Mouse (Mus musculus) midbrain, embryonic 16.5 days (tissue): ENCODE results near the gene Cntnap1. TPM values are rescaled to one million over a fixed set of nuclear protein-coding genes. Genes with fewer than 3 reads are reported as not detected.

Experiments
- ATAC-seq: fragments of 200-750 bp; cut with Nextera tagmentation; 2 replicates; pipeline ENCODE4 v1.8.0; 2017; ENCODE audit warnings: moderate TSS enrichment
- H3K27ac ChIP-seq: fragments of 300-500 bp; sonication (generic); 2 replicates; pipeline ENCODE4 v1.5.1; 2014; ENCODE audit warnings: mild to moderate bottlenecking, low read length, mixed read lengths
- H3K27me3 ChIP-seq: fragments of 300-500 bp; sonication (generic); 2 replicates; pipeline ENCODE4 v1.6.1; 2014; ENCODE audit warnings: low read depth, low read length, mixed read lengths; ENCODE audit not compliant: control insufficient read depth, insufficient read depth
- H3K36me3 ChIP-seq: fragments of 300-500 bp; sonication (generic); 2 replicates; pipeline ENCODE4 v1.6.1; 2014; ENCODE audit warnings: mild to moderate bottlenecking, low read length, moderate library complexity, mixed read lengths; ENCODE audit not compliant: control insufficient read depth, insufficient read depth
- H3K4me1 ChIP-seq: fragments of 300-500 bp; sonication (generic); 2 replicates; pipeline ENCODE4 v1.6.1; 2014; ENCODE audit warnings: mild to moderate bottlenecking, low read length, mixed read lengths; ENCODE audit not compliant: control insufficient read depth, insufficient read depth
- H3K4me2 ChIP-seq: fragments of 300-500 bp; sonication (generic); 2 replicates; pipeline ENCODE4 v1.6.1; 2014; ENCODE audit warnings: mild to moderate bottlenecking, low read length, mixed read lengths
- H3K4me3 ChIP-seq: fragments of 300-500 bp; sonication (generic); 2 replicates; pipeline ENCODE4 v1.5.1; 2014; ENCODE audit warnings: low read depth, mild to moderate bottlenecking, low read length, moderate library complexity, mixed read lengths
- H3K9ac ChIP-seq: fragments of 300-500 bp; sonication (generic); 2 replicates; pipeline ENCODE4 v1.6.1; 2014; ENCODE audit warnings: low read depth, low read length, mixed read lengths
- H3K9me3 ChIP-seq: fragments of 300-500 bp; sonication (generic); replicated peaks from 2 replicates; pipeline ENCODE4 v1.6.1; 2014; ENCODE audit warnings: mild to moderate bottlenecking, low read length, mixed read lengths; ENCODE audit not compliant: control insufficient read depth, poor library complexity, severe bottlenecking
- WGBS: fragments of 180-500 bp; shearing (Covaris S2); extraction: QIAGEN DNeasy Blood & Tissue Kit; methylation state at CpG from one replicate; pipeline ENCODE4 v1.1.7; 2014; 5-methylcytosine and 5-hydroxymethylcytosine counted together
- polyA plus RNA-seq: library from polyadenylated mRNA; unstranded; fragments of >200 nt; fragmentation: Nextera tagmentation; extraction: Ambion mirVana; gene quantifications from 2 replicates; pipeline ENCODE4 v1.2.1, GENCODE M21; 2015

Gene Cntnap1
- polyA plus RNA-seq, 1 experiment from 2014 or later: 4.7 TPM

GRCm38 (mm10) chr11:101131701-101132100, 38.6 kb upstream of the Cntnap1 start:
- H3K27ac ChIP-seq: no peak overlapping the region
- H3K9ac ChIP-seq: no peak overlapping the region
- H3K9me3 ChIP-seq: no peaks in the 10 kb centered on the region
- no peak overlapping the region for H3K4me3 ChIP-seq
- no peak overlapping the region for H3K4me2 ChIP-seq
- H3K4me1 ChIP-seq: no peaks in the 10 kb centered on the region
- 92% methylated on average over 6 of the region's 6 CpGs for WGBS
- H3K36me3 ChIP-seq: peaks cover 4% of the 10 kb centered on the region
- no peaks in the 10 kb centered on the region for H3K27me3 ChIP-seq
- no peak for ATAC-seq

- Histone ChIP-seq H3K9me3 (no peaks in the 10 kb centered on the region), H3K27me3 (no peaks in the 10 kb centered on the region), H3K36me3 (no peaks in the 10 kb centered on the region), H3K27ac (no peak overlapping the region), H3K4me1 (no peaks in the 10 kb centered on the region), H3K4me2 (no peak overlapping the region), H3K4me3 (no peak overlapping the region), H3K9ac (no peak overlapping the region)
- no peak for ATAC-seq
- 81% methylated on average over 12 of the region's 12 CpGs for WGBS
Observed at GRCm38 (mm10) chr11:101133037-101133436, 37.3 kb upstream of the Cntnap1 start.

GRCm38 (mm10) chr11:101134217-101134865, 36.0 kb upstream of the Cntnap1 start:
- Histone ChIP-seq H3K4me1 (no peaks in the 10 kb centered on the region), H3K4me3 (no peak overlapping the region), H3K4me2 (no peak overlapping the region), H3K9me3 (no peaks in the 10 kb centered on the region), H3K9ac (no peak overlapping the region), H3K27ac (no peak overlapping the region), H3K36me3 (no peaks in the 10 kb centered on the region), H3K27me3 (no peaks in the 10 kb centered on the region)
- WGBS: 86% methylated on average over 13 of the region's 13 CpGs
- ATAC-seq: no peak

- Histone ChIP-seq H3K27ac (no peak overlapping the region), H3K9ac (no peak overlapping the region), H3K27me3 (no peaks in the 10 kb centered on the region), H3K4me3 (no peak overlapping the region), H3K9me3 (no peaks in the 10 kb centered on the region), H3K4me1 (no peaks in the 10 kb centered on the region), H3K36me3 (no peaks in the 10 kb centered on the region), H3K4me2 (no peak overlapping the region)
- ATAC-seq: no peak
- 84% methylated on average over 7 of the region's 7 CpGs for WGBS
Observed at GRCm38 (mm10) chr11:101137000-101137399, 33.3 kb upstream of the Cntnap1 start.

- H3K9me3 ChIP-seq: no peaks in the 10 kb centered on the region
- no peaks in the 10 kb centered on the region for H3K36me3 ChIP-seq
- no peak overlapping the region; the same call in 1 of the 2 replicates for H3K27ac ChIP-seq
- no peak overlapping the region for H3K4me3 ChIP-seq
- 27% methylated on average over 15 of the region's 15 CpGs for WGBS
- H3K27me3 ChIP-seq: no peaks in the 10 kb centered on the region
- peaks cover 3% of the 10 kb centered on the region; the same call in 1 of the 2 replicates for H3K4me1 ChIP-seq
- peak overlapping the region; percentile 3; the same call in 1 of the 2 replicates for H3K9ac ChIP-seq
- peak overlapping the region; percentile 36 for H3K4me2 ChIP-seq
- no peak; the same call in 1 of the 2 replicates for ATAC-seq
Observed at GRCm38 (mm10) chr11:101138536-101139181, 31.7 kb upstream of the Cntnap1 start.

GRCm38 (mm10) chr11:101140164-101140819, 30.0 kb upstream of the Cntnap1 start:
- WGBS: 46% methylated on average over 27 of the region's 27 CpGs
- Histone ChIP-seq H3K4me3 (peak overlapping the region; percentile 26), H3K27me3 (no peaks in the 10 kb centered on the region), H3K27ac (peak overlapping the region; percentile 31), H3K4me2 (peak overlapping the region; percentile 47), H3K9ac (peak overlapping the region; percentile 60), H3K36me3 (no peaks in the 10 kb centered on the region), H3K4me1 (peaks cover 6% of the 10 kb centered on the region), H3K9me3 (no peaks in the 10 kb centered on the region)
- ATAC-seq: no peak

GRCm38 (mm10) chr11:101141088-101141487, 29.2 kb upstream of the Cntnap1 start:
- no peak for ATAC-seq
- Histone ChIP-seq H3K27ac (no peak overlapping the region), H3K36me3 (no peaks in the 10 kb centered on the region), H3K9ac (no peak overlapping the region), H3K9me3 (no peaks in the 10 kb centered on the region), H3K27me3 (no peaks in the 10 kb centered on the region), H3K4me3 (no peak overlapping the region), H3K4me2 (no peak overlapping the region), H3K4me1 (peaks cover 9% of the 10 kb centered on the region)
- 80% methylated on average over 8 of the region's 8 CpGs for WGBS

- no peak for ATAC-seq
- H3K4me3 ChIP-seq: no peak overlapping the region
Observed at GRCm38 (mm10) chr11:101142215-101142967, 27.9 kb upstream of the Cntnap1 start.

More at GRCm38 (mm10) chr11:101142215-101142967, 27.9 kb upstream of the Cntnap1 start:
- H3K36me3 ChIP-seq: no peaks in the 10 kb centered on the region
- H3K27ac ChIP-seq: no peak overlapping the region
- peaks cover 16% of the 10 kb centered on the region for H3K4me1 ChIP-seq
- H3K27me3 ChIP-seq: no peaks in the 10 kb centered on the region
- H3K4me2 ChIP-seq: no peak overlapping the region
- H3K9ac ChIP-seq: no peak overlapping the region
- no peaks in the 10 kb centered on the region for H3K9me3 ChIP-seq
- WGBS: 91% methylated on average over 10 of the region's 10 CpGs
